Mouse (Mus musculus) erythroid progenitor cell, adult 5-6 weeks (primary cell): ENCODE measurements around the gene Fkbp15. TPM values are rescaled to one million over a fixed set of nuclear protein-coding genes. Genes with fewer than 3 reads are reported as not detected.
"Not testable (repeated sequence)": the region's sequence is repeated elsewhere in the genome, so short reads cannot be mapped to it uniquely, and the experiment has no call there.

Experiments used
- ATAC-seq: replicated peaks from 2 replicates; pipeline ENCODE4 v1.8.0; 2016; ENCODE audit warnings: moderate number of reproducible peaks, mild to moderate bottlenecking, moderate TSS enrichment, inconsistent platforms; ENCODE audit not compliant: poor library complexity, low FRiP score, severe bottlenecking
- total RNA-seq, 2 experiments: library from RNA; stranded (forward) in 1 of 2; stranded (reverse) in 1 of 2; fragments of 150-400 nt in 1 of 2; fragments of 186-747, 209-891 nt in 1 of 2; gene quantifications; 2 replicates each; pipeline versions ENCODE4 v1.2.3 to v1.2.4; 2015 to 2017; ENCODE audit warnings: low replicate concordance in 2 of 2

Gene Fkbp15
- total RNA-seq, 2 experiments from 2014 or later = 23.1 to 49.7 TPM

DNA sequence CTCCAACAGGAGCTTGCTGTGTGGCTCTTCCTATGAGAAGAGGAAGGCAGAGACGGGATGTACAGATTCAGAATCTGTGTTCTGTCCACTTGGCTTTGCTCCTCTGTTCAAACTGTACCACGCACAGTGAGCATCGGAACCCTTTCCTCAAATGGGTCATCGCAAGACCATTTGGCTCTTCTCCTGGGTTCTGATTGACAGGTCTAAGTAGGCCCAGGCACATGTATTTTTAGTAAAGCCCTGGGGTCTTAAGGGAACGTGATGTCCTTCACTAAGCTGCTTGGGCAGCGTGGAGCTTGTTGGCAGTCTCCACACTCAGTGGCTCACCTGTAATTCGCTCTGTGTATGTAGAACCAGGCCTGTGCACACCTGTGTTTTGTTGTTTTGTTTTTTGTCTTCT, 71.1 kb downstream of the Fkbp15 start:
- ATAC-seq = no peak

DNA sequence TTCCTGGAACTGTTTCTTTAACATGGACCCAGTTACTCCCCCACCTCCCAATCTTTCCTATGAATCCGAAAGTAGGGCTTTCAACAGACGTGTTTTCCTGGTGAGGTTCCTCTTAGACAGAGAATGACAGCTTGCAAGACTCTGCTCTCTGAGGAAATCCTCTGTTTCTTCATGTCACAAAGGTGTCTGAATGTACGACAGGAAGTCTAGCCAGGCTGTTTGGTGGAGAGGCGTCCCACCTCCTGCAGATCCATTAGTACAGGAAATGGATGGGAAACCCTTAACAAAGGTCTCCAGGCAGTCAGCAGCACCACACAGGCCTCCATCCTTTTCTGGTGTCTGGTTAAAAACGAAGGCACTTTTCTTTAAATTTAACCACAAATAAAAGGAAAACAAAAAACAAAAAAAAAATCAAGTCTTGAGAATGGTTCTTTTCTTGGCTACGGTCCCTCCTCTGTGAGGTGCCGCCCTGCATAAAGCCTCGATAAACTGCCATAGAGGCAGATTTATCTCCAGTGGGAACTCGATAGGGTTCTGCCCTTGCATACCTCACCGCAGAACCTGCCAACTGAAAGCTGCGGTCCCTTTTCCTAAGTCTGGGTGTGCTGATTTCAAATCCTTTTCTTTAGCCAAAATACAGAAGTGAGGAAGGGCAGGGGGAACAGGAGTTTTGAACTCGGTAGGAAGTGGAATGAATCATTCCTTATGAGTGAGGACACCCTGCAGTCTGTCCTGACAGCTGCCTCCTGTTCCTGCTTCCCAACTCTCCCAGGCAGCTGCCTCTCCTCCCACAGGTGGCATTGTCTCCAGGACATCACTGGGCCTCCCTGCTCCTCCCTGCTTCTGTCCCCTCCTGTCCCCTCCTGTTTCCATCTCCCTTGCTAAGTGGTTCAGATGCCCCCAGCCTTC, 73.1 kb downstream of the Fkbp15 start:
- no peak for ATAC-seq

GRCm38 (mm10) chr4:62286257-62286991, 73.9 kb downstream of the Fkbp15 start:
- no peak for ATAC-seq

- no peak for ATAC-seq
Measured at GRCm38 (mm10) chr4:62285576-62285975, 74.8 kb downstream of the Fkbp15 start.

DNA sequence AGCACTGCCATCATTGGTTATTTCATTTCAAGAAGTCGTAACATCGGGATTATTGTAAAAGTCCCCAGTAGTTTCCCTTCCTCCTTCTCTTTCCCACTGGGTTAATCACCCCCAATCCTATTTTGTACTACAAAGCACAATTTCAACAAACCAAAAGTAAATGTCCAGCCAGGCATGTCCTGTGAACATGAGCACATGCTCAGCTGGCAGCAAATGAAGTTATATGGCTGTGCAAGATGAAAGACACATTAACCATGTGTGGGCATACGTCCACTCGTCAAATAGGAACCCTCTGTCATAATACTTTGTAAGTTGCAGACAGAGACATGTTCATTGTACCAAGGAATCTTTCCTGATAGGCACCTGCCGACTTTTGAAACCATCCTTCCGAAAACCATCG, 77.4 kb downstream of the Fkbp15 start:
- ATAC-seq = no peak

DNA sequence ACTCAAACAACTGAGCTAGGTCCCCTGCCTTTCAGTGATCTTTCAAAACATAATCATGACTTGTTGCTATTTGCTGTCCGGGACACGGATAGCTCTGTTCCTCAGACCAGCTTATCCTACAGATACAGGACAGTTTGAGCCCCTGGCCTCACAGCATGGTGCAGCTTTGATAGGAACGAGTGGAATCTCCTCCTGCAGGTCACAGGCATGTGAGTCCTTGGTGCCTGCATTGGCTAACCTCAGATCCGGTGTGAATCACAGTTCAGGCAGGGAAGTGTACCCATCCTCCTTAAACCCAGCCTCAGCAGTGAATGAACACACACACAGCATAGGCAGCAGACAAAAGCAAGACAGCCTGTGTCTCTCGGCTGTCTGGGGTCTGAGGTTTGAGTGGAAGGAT, 79.0 kb downstream of the Fkbp15 start:
- ATAC-seq = no peak

GRCm38 (mm10) chr4:62278081-62278480, 82.3 kb downstream of the Fkbp15 start:
- ATAC-seq = no peak

DNA sequence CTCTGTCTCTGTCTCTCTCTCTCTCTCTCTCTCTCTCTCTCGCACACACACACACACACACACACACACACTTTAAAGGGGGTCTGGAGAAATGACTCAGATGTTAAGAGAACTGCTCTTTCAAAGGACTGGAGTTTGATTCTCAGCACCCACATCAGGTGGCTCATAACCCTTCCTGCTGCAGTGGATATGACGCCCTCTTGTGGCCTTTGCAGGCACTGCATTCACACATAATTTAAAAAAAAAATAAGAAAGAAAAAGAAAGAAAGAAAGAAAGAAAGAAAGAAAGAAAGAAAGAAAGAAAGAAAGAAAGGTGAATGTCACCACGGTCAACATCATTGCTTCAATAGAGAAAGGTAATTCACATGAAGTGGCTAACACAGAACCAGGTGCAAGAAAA, 83.1 kb downstream of the Fkbp15 start:
- no peak for ATAC-seq

GRCm38 (mm10) chr4:62276642-62277041, 83.7 kb downstream of the Fkbp15 start:
- ATAC-seq = no peak

GRCm38 (mm10) chr4:62274841-62275536, 85.4 kb downstream of the Fkbp15 start:
- no peak for ATAC-seq

GRCm38 (mm10) chr4:62273916-62274315, 86.4 kb downstream of the Fkbp15 start:
- no peak for ATAC-seq

GRCm38 (mm10) chr4:62272696-62273095, 87.7 kb downstream of the Fkbp15 start:
- no peak for ATAC-seq

DNA sequence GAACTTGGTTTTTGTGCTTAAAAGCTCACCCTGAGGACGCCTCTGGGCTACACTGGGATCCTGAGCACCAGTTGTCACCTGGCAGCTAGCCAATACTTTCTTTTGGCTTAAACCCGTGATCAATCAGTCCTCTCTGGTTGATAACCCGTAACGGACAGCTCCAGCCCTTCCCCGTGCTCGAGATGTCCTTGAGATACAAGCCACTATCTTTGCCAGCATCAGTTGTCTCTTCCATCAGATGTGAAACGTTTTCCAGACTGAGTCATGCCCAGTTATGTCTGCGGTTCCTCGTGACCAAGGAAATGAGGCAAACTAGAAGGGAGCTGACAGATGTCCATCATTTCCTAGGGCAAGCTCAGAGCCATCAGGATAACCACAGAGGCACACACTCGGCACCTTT, 93.2 kb downstream of the Fkbp15 start:
- no peak for ATAC-seq

DNA sequence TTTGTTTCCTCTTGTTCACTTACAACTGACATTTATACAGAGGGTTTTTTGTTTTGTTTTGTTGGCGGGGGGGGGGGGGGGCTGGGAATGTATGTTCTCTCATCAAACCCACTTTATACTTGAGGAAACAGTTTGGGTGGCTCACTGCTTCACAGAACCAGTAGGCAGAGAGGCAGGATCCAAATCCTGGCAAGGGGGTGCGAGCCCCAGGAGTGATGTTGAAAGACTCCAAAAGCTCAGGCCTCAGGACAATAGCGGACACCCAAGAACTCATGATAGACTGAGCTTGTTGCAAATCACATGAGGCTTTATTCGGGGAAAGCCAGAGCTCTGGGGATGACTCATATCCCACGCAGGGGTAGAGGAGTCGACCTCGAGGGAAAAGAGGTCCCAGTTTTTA, 94.3 kb downstream of the Fkbp15 start:
- ATAC-seq = not testable (repeated sequence)

DNA sequence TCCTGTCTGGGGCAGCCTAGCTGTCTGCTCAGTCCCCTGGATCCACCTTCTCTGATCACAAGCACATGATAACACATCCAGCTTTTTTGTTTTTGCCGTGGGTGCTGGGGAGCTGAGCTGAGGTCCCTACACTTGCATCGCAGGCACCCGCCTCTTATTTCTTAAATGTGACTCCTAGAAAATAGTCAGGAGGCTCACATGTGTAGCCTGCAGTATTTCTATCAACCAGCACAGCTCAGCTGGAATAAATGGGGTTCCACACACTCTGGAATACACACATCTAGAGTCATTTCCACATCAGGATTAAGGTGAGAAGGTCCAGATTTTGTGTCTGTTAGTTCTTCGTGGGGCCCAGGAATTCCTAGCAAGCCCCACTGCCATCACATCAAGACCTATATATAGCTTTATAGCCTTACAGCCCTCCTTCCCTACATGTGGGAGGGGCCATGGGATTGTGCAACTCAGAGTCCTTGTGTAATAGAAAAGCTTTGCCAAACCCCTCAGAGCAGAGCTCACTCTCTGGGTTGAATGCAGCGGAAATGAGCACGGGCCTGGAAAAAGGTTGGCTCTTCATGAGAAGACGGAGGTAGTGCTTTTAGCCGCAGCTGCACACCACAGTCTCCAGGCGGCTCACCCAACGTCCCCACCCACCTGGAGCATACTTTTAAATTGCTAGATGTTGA, 95.1 kb downstream of the Fkbp15 start:
- ATAC-seq = no peak

- no peak for ATAC-seq
Measured at GRCm38 (mm10) chr4:62263133-62263844, 97.1 kb downstream of the Fkbp15 start.

DNA sequence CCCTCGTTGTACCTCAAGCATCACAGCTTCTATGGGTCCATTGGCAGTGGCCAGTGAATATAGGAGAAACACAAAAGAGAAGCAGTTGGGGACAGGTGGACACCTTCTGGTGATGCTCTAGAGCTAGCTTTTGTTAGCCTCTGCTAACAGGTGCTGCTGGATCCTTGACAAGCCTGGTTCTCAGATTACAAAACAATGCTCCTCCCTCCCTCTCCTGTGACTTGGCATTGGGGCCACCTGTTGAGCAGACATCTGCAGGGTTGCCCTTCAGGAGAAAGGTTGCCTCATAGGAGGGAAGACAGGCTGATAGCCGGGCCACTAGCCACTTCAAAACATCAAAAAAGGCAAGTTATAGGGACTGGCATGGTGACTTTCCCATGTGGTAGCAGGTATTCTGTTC, 98.1 kb downstream of the Fkbp15 start, which contains the start of gene Slc31a2:
Gene Slc31a2 (plus strand): TSS at position 287 of the 400 bp plus-strand sequence.
- no peak for ATAC-seq

DNA sequence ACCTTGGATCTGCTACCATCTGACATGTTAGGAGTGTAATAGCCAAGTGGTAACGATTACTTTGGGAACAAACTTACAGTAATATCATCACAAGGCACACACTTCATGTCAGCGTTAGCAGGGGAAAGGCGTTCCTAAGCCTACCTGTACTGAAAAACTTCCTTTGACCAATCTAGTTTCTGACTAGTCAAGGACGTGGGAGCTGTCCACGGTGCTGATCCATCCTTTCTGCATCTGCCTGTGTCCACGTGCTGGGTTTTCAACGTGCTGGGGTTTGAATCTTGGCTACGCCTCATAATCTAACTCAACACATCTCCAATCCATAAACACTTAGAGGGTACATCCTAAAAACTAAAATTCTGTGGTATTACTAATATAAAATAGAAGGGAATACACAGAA, 103.4 kb downstream of the Fkbp15 start:
- no peak for ATAC-seq

- ATAC-seq = no peak
Measured at GRCm38 (mm10) chr4:62254551-62254950, 105.8 kb downstream of the Fkbp15 start.
